Mouse (Mus musculus) forebrain, embryonic 13.5 days (tissue): ENCODE data around the gene Kcnip3. TPM values are rescaled to one million over a fixed set of nuclear protein-coding genes. Genes with fewer than 3 reads are reported as not detected.

Experiments used
- ATAC-seq: fragments of 200-750 bp; cut with Nextera tagmentation; 2 replicates; pipeline ENCODE4 v1.8.0; 2017
- H3K27ac ChIP-seq: fragments of 300-500 bp; sonication (generic); 2 replicates; pipeline ENCODE4 v1.5.1; 2015; ENCODE audit warnings: inconsistent platforms, mild to moderate bottlenecking, moderate library complexity
- H3K27me3 ChIP-seq: fragments of 300-500 bp; sonication (generic); 2 replicates; pipeline ENCODE4 v1.6.1; 2015; ENCODE audit warnings: mild to moderate bottlenecking, inconsistent platforms
- H3K36me3 ChIP-seq: fragments of 300-500 bp; sonication (generic); 2 replicates; pipeline ENCODE4 v1.6.1; 2015; ENCODE audit warnings: mild to moderate bottlenecking, inconsistent platforms; ENCODE audit not compliant: poor library complexity, severe bottlenecking
- H3K4me1 ChIP-seq: fragments of 300-500 bp; sonication (generic); 2 replicates; pipeline ENCODE4 v1.6.1; 2015; ENCODE audit warnings: inconsistent platforms
- H3K4me2 ChIP-seq: fragments of 300-500 bp; sonication (generic); 2 replicates; pipeline ENCODE4 v1.6.1; 2015; ENCODE audit warnings: inconsistent platforms, mild to moderate bottlenecking, moderate library complexity
- H3K4me3 ChIP-seq: fragments of 300-500 bp; sonication (generic); 2 replicates; pipeline ENCODE4 v1.5.1; 2015; ENCODE audit warnings: mild to moderate bottlenecking, inconsistent platforms
- H3K9ac ChIP-seq: fragments of 300-500 bp; sonication (generic); 2 replicates; pipeline ENCODE4 v1.6.1; 2015; ENCODE audit warnings: mild to moderate bottlenecking, inconsistent platforms
- H3K9me3 ChIP-seq: fragments of 300-500 bp; sonication (generic); replicated peaks from 2 replicates; pipeline ENCODE4 v1.6.1; 2016; ENCODE audit warnings: inconsistent platforms
- WGBS: fragments of 180-500 bp; shearing (Covaris S2); methylation state at CpG from one replicate; pipeline ENCODE4 v1.1.7; 2015; 5-methylcytosine and 5-hydroxymethylcytosine counted together
- polyA plus RNA-seq: library from polyadenylated mRNA; unstranded; fragments of >200 nt; fragmentation: Nextera tagmentation; extraction: Ambion mirVana; gene quantifications from 2 replicates; pipeline ENCODE4 v1.2.1, GENCODE M21; 2015

Gene Kcnip3
- polyA plus RNA-seq, 1 experiment from 2014 or later: 5.2 TPM

DNA sequence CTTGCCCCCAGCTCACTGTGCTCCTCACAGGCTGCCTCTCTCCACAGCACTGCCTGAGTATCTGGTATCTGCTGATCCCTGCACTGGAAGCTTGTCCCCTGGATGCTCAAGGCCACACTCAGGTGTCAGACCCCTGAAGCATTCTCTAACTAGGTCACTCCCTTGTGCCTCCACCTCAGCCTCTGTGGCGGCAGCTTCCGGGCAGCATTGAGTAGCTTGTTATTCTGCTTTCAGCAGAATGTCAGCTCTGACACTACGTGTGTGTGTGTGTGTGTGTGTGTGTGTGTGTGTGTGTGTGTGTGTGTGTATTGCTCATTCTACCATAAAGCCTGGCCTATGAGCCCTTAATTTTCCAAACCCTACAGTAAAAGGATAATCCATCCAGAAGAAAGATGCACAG lies 8.7 kb downstream of the Kcnip3 start:
- Histone ChIP-seq H3K9me3 (no peaks in the 10 kb centered on the region), H3K36me3 (peaks cover 12% of the 10 kb centered on the region), H3K4me3 (no peak overlapping the region), H3K27ac (no peak overlapping the region), H3K4me2 (no peak overlapping the region), H3K4me1 (peaks cover 26% of the 10 kb centered on the region), H3K27me3 (no peaks in the 10 kb centered on the region), H3K9ac (no peak overlapping the region)
- ATAC-seq: no peak
- 47% methylated on average over 3 of the region's 3 CpGs for WGBS

DNA sequence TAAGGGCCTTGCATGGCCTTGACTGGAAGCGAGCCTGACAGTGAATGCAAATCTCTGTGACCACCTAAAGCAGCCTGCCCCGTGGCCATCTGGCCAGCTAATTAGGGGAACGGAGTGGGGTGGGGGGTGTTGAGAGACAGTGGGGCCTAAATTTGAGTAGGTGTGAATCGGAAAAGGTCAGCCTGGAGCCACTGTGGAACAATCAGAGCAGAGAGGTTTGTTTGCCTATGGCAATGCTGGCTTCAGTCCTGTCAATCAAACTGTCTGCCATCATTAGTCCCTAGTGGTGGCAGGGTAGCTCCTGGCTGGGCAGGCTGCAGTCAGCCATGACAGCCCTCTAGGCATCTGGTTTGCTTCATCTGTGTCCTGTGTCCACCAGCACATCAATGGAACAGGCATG lies 10.5 kb downstream of the Kcnip3 start:
- no peak overlapping the region for H3K9ac ChIP-seq
- peaks cover 12% of the 10 kb centered on the region for H3K36me3 ChIP-seq
- 56% methylated on average over 4 of the region's 4 CpGs for WGBS
- no peaks in the 10 kb centered on the region for H3K27me3 ChIP-seq
- peak; percentile 17; the same call in 1 of the 2 replicates for ATAC-seq
- H3K4me2 ChIP-seq: no peak overlapping the region
- H3K4me1 ChIP-seq: peaks cover 14% of the 10 kb centered on the region
- no peak overlapping the region for H3K4me3 ChIP-seq
- no peak overlapping the region for H3K27ac ChIP-seq
- H3K9me3 ChIP-seq: no peaks in the 10 kb centered on the region

DNA sequence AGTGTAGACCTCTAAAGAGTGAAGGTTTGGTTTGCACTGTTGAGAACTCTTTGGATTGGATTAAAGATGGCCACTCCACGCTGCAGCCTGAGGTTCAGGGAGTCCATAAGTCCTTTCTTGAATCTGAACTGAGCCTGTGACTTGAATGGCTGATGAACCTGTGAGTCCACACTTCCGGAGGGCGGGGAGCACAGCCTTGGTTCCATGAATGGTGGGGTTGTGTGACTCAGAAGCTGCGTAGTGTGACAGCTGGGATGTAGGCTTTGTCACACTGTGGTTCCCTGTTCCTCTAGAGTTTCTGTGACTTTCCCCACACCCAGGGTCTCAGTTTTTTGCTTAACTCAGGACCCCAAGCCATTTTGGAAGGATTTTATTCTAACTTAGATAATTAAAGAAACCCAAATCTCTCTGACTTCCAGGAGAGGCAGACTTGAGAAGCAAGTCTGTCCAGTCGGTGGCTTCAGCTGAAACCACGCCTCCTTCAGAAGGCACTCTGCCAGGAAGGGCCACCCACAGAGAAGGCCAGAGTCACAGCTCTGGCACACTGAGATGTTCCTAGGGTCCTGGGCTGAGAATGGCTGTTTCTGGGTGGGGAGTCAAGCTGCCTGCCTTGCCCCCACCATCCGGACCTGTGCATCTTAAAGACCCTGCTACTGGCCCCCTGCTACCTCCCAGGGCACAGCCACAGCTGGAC lies 13.8 kb downstream of the Kcnip3 start:
- Histone ChIP-seq H3K9ac (no peak overlapping the region), H3K4me2 (no peak overlapping the region), H3K27me3 (no peaks in the 10 kb centered on the region), H3K9me3 (no peaks in the 10 kb centered on the region), H3K4me3 (no peak overlapping the region), H3K27ac (no peak overlapping the region), H3K36me3 (peaks cover 12% of the 10 kb centered on the region), H3K4me1 (peaks cover 27% of the 10 kb centered on the region)
- WGBS: 64% methylated on average over 7 of the region's 7 CpGs
- ATAC-seq: no peak

DNA sequence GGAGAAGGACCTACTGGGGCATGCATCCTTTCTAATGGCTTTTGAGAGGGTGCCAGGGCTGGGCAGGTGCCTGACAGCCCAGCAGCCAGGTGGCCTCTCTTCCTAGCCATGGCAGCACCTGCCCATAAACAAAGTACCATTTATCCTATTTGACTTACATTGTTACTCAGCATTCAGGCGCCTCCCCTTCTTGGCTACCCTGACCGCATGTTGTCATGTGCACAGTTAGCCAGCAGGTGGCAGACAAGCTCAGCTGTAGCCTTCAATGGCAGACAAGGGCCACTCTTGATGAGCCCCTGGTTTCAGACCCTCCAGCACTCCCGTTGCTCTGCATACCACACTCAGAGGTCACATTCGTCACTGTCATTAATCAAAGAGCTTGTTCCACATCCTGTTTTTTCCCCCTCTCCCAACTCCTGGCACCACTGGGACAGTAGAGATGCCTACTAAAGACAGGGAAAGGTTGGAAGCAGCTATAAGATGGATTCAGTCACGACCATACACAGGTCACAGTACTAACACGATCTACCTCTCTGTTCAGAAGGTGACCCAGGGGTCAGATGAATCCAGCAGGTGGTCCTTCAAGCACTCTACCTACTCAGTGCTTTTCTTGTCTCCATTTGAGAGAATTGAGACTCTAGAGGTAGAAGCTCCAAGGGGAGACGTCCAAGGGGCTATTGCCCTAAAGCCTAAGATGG lies 14.7 kb downstream of the Kcnip3 start:
- ATAC-seq: peak; percentile 66
- WGBS: 32% methylated on average over 7 of the region's 7 CpGs
- H3K36me3 ChIP-seq: peaks cover 12% of the 10 kb centered on the region
- H3K9me3 ChIP-seq: no peaks in the 10 kb centered on the region
- no peak overlapping the region for H3K4me2 ChIP-seq
- no peak overlapping the region for H3K9ac ChIP-seq
- peaks cover 27% of the 10 kb centered on the region for H3K4me1 ChIP-seq
- no peaks in the 10 kb centered on the region for H3K27me3 ChIP-seq
- H3K4me3 ChIP-seq: no peak overlapping the region
- no peak overlapping the region for H3K27ac ChIP-seq

DNA sequence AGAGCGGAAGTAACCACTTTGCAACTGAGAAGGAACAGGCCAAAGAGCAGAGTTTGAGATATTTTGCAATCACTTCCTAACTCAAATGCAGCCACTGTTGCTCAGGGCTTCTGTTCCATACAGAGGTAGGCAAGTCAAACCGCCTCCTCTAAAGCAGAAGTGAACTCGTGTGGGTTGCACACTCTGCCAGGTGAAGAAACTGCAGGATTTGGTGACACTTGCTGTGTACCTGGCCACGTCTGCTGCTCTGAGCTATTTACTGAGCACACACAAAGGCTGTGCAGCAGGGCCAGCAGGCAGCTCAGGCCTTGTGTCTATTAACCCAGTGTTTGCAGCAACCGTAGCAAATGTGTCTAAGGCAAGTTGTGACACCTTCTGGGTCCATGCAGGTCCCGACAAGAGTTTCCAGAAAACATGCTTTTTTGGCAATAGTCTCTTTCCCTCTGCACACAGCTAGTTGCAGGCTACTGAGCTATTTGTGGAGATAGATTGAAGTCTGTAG lies 15.7 kb downstream of the Kcnip3 start:
- WGBS: 87% methylated on average over 6 of the region's 6 CpGs

DNA sequence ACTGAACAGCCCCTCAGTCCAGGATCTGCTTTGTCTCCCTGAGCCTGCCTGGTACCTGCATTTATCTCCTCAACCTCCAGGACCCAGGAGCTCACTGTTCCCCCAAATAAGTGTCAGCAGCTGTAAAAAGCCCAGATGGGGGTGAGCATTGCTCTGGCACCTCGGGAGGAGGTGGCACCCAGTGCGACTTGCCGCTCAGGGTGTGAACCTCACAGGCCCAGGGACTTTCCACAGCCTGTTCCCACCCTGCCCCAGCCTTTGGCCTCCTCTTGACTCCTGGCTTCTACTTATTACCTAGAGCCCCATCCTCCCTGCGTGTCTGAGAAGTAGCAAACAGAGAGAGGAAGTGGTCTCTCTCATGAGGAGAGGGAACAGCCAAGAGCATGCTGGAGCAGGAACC lies 16.7 kb downstream of the Kcnip3 start:
- Histone ChIP-seq H3K36me3 (peaks cover 12% of the 10 kb centered on the region), H3K4me3 (no peak overlapping the region), H3K4me2 (no peak overlapping the region), H3K27ac (no peak overlapping the region), H3K9ac (no peak overlapping the region), H3K4me1 (peaks cover 17% of the 10 kb centered on the region), H3K9me3 (no peaks in the 10 kb centered on the region), H3K27me3 (no peaks in the 10 kb centered on the region)
- 79% methylated on average over 4 of the region's 4 CpGs for WGBS
- ATAC-seq: no peak

More for the DNA sequence above, 15.7 kb downstream of the Kcnip3 start:
- Histone ChIP-seq H3K36me3 (peaks cover 12% of the 10 kb centered on the region), H3K4me2 (no peak overlapping the region), H3K9ac (no peak overlapping the region), H3K27ac (no peak overlapping the region), H3K27me3 (no peaks in the 10 kb centered on the region), H3K4me1 (peaks cover 20% of the 10 kb centered on the region), H3K9me3 (no peaks in the 10 kb centered on the region), H3K4me3 (no peak overlapping the region)
- no peak for ATAC-seq

DNA sequence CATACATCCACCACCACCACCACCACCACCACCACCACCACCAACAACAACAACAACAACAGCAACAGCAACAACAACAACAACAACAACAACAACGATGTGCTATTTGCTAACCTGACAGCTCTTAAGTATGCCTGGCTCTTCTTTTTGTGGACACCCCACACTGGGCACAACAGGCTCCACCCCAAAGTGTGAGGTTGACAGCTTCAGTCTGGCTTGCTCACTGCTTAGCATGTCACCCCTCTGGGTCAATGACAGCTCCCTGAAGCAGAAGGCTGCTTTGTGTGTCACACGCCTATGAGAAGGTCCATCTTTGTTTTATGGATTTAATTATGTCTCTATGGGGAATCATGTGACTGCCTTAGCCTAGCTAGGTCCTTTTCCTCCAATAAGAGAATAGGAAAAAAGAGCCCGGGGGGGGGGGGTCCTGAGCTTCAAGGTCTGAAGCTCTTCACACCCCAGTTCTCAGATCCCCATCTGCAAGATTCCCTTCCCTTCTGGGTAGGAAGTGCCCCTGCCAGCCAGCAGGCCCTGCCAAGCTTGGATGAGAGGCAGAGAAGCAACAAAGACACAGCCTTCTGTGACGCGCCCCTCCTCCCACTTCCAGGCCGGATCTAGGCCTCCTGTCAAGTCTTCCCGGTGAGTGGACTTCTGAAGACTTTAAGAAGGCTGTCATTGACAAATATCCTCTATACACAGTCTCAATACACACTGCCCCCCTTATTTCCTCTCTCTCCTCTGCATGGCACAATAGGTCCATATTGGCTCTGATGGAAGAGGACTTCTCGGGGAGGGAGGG lies 17.9 kb downstream of the Kcnip3 start:
- H3K4me2 ChIP-seq: no peak overlapping the region
- H3K27ac ChIP-seq: peak overlapping the region; percentile 57
- H3K4me1 ChIP-seq: peaks cover 17% of the 10 kb centered on the region
- peak; percentile 57 for ATAC-seq
- H3K36me3 ChIP-seq: peaks cover under 1% of the 10 kb centered on the region
- no peak overlapping the region for H3K9ac ChIP-seq
- WGBS: 47% methylated on average over 8 of the region's 8 CpGs
- H3K27me3 ChIP-seq: no peaks in the 10 kb centered on the region
- H3K4me3 ChIP-seq: no peak overlapping the region
- H3K9me3 ChIP-seq: no peaks in the 10 kb centered on the region

DNA sequence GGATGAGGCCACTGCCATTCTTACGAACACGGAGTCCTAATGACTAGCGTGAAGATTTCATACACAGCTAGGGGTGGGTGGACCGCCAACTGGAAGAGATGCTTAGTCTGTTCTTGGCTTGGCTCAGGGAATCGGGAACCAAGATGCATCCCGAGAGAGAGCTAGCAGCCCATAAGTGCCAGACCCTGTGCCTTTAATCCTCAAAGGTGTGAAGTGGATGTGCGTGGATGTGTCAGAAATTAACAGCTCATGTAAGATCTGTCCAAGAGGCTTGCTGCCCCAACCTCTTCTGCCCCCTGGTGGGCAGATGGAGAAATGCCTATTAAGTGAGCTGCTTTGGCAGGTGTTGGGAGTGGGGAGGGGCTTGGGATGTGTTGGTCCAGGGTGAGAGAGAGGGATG lies 20.8 kb downstream of the Kcnip3 start:
- Histone ChIP-seq H3K9me3 (no peaks in the 10 kb centered on the region), H3K4me2 (no peak overlapping the region), H3K27me3 (no peaks in the 10 kb centered on the region), H3K27ac (no peak overlapping the region), H3K4me3 (no peak overlapping the region), H3K9ac (no peak overlapping the region), H3K36me3 (no peaks in the 10 kb centered on the region), H3K4me1 (peaks cover 13% of the 10 kb centered on the region; the same call in 1 of the 2 replicates)
- ATAC-seq: peak; percentile 17; the same call in 1 of the 2 replicates
- 59% methylated on average over 7 of the region's 7 CpGs for WGBS

DNA sequence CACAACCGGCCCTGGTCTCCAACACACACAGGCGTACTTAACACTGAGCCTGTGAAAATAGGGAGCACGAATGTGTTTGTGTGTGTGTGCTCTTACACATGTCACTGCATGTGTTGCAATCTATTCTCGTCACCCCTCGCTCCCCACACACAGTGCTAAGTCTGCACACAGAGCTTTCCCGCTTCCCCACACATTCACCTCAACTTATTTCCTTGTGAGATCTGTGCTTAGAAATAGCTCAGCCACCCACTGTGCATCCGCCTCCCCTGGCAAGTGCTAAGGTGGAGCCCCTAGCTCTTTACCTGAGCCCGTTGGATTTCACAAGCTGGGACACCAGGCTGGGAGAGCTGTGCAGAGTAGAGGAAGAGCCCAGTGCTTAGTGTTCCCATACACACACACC lies 23.1 kb downstream of the Kcnip3 start:
- no peak for ATAC-seq
- no peaks in the 10 kb centered on the region for H3K27me3 ChIP-seq
- 81% methylated on average over 8 of the region's 8 CpGs for WGBS

DNA sequence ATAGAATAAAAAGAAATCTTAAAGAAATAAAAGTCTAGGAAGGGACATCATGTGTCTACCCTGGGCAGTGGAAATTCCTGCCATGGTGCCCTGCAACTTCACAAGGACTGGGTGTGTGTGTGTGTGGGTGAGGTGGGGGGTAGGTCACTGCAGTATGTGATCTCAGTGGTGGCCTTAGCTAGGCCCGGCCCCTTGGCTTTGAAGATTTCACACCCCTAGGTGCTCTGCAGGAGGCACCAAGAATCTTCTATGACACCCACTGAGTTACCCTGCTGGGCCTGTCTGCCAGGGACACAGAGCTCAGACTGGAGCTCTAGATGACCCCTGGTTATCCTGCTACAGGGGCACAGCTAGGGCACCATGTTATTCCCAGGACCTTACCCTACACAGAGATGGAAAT lies 25.6 kb downstream of the Kcnip3 start:
- Histone ChIP-seq H3K4me1 (no peaks in the 10 kb centered on the region), H3K27me3 (no peaks in the 10 kb centered on the region)
- WGBS: 80% methylated on average over 1 of the region's 1 CpGs

More for the DNA sequence above, 23.1 kb downstream of the Kcnip3 start:
- Histone ChIP-seq H3K9me3 (no peaks in the 10 kb centered on the region), H3K4me3 (no peak overlapping the region), H3K9ac (no peak overlapping the region), H3K4me1 (0 out of 2 replicates have a peak, but pooled peaks cover 1% of the 10 kb centered on the region), H3K27ac (no peak overlapping the region), H3K36me3 (no peaks in the 10 kb centered on the region), H3K4me2 (no peak overlapping the region)

DNA sequence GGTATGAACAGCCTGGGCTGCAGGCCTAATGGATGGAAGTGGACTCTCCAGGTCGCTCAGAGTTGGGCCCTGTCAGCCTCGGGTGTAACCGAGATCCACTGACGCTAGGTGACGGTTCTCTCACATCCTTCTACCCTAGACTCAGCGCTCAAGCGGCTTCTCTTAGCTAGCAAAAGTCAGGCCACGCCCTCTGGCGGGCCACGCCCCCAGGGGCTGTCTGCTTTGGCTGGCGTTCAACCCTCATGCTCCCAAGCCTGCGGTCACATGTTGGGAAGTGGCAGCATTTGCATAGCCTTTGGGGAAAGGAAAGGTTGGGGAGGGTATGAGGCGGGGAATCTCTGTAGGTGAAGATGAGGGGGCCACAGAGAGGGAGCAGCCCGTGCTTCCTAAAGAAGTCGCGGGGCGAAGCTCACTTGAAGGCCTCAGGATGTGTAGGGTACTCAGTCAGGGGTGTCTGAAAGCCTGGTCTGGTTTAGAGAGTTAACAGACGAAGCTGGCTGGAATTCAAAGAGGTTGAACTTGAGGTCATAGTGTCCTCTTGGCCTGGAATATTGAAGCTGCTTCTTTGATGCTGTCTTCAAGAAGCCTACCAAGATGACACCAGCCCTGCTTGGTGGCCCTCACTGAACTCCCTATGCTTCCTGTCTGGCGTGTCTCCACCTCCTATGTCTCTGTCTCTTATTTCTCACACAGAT lies 37.3 kb downstream of the Kcnip3 start:
- H3K36me3 ChIP-seq: no peaks in the 10 kb centered on the region
- H3K4me1 ChIP-seq: peaks cover 36% of the 10 kb centered on the region
- WGBS: 8% methylated on average over 19 of the region's 19 CpGs
- H3K27me3 ChIP-seq: peaks cover 64% of the 10 kb centered on the region
- H3K9me3 ChIP-seq: no peaks in the 10 kb centered on the region
- no peak overlapping the region for H3K27ac ChIP-seq
- peak; percentile 73 for ATAC-seq
- H3K9ac ChIP-seq: peak overlapping the region; percentile 30; the same call in 1 of the 2 replicates
- H3K4me3 ChIP-seq: peak overlapping the region; percentile 23
- H3K4me2 ChIP-seq: peak overlapping the region; percentile 44

More for the DNA sequence above, 25.6 kb downstream of the Kcnip3 start:
- H3K36me3 ChIP-seq: no peaks in the 10 kb centered on the region
- no peak overlapping the region for H3K27ac ChIP-seq
- H3K9me3 ChIP-seq: no peaks in the 10 kb centered on the region
- no peak for ATAC-seq
- no peak overlapping the region for H3K9ac ChIP-seq
- no peak overlapping the region for H3K4me2 ChIP-seq
- no peak overlapping the region for H3K4me3 ChIP-seq
